ENCODE assay signal across 15 mouse cellular contexts in the genomic region with DNA sequence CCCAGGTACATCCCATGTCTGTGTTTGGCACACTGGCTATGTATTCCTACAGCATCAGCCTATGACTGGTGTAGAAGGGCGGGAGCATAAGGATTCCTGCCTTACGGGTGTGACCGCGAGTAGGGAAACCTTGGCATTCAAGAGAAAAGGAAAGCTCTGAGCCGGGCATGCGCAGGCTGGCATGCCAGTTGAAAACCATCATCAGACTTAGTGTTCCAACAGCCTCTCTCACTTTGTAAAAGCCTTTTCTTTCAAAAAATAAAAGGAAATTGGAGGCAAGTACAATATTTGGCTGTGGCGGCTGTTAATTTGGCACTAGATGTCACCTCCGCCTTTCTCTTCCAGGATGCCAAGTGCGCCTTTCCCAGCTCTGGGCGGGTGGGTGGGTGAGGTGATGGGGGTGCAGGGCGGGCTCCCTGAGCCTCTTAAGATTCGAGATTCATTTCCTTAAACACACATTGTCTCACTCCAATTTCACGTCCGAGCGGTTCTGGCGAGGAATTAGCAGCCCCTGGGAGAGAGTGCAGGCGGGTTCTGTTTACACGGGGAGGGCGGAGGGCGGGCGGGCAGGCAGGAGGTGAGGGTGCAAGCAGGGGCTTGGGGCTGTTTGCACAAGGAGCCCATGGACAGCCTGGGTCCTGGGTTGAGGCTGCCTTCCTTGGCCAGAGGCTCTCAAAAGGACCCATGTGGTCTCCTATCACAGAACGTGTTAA. TPM values are rescaled to one million over a fixed set of nuclear protein-coding genes. Genes with fewer than 3 reads are reported as not detected.
DNase-seq lines count a peak whose midpoint lies in the region; ATAC-seq lines count a peak whose summit lies in the region.
"Had no signal": no experiment of that assay in that cellular context is flagged by ENCODE, and none has a peak within 500 bp of the region (broad histone marks: within the 10 kb centered on the region; RNA-seq: fewer than 3 reads in every experiment).

No protein-coding gene starts in this region.

- peaks cover 14% of the 10 kb centered on the region for H3K4me1 ChIP-seq in forebrain, embryonic 16.5 days (replicated peaks; ENCODE audit: control insufficient read depth, insufficient read depth, low read length)
- peaks cover 65% of the 10 kb centered on the region for H3K4me1 ChIP-seq in forebrain, embryonic 10.5 days
- H3K4me1 ChIP-seq in lung, embryonic 16.5 days (replicated peaks; ENCODE audit: control insufficient read depth, insufficient read depth, low read length): peaks cover 17% of the 10 kb centered on the region
- 0 out of 2 replicates have a peak, but pooled peaks cover 11% of the 10 kb centered on the region for H3K4me1 ChIP-seq in intestine, embryonic 15.5 days (replicated peaks)
- peaks cover 11% of the 10 kb centered on the region for H3K4me1 ChIP-seq in stomach, embryonic 16.5 days (ENCODE audit: control insufficient read depth, insufficient read depth, low read length)

- peaks cover 51% of the 10 kb centered on the region for H3K27me3 ChIP-seq in forebrain, embryonic 16.5 days (replicated peaks; ENCODE audit: control insufficient read depth, insufficient read depth, low read length)
- peaks cover 20% of the 10 kb centered on the region for H3K27me3 ChIP-seq in forebrain, embryonic 10.5 days (ENCODE audit: poor library complexity, severe bottlenecking)
- H3K27me3 ChIP-seq in lung, embryonic 16.5 days (ENCODE audit: control insufficient read depth, insufficient read depth, low read depth, low read length): no peaks in the 10 kb centered on the region
- H3K27me3 ChIP-seq in intestine, embryonic 15.5 days (replicated peaks): no peaks in the 10 kb centered on the region
- no peaks in the 10 kb centered on the region; the same call in 1 of the 2 replicates for H3K27me3 ChIP-seq in stomach, embryonic 16.5 days (ENCODE audit: control insufficient read depth, insufficient read depth, low read length)
- H3K27me3 ChIP-seq: neural tube, embryonic 12.5 days had no signal

- peak; percentile 30; the same call in 1 of the 2 replicates for ATAC-seq in forebrain, embryonic 16.5 days
- ATAC-seq in lung, embryonic 16.5 days (ENCODE audit: low read depth): peak; percentile 76; the same call in 1 of the 2 replicates
- ATAC-seq in intestine, embryonic 15.5 days: peak; percentile 46; the same call in 1 of the 2 replicates
- peak; percentile 51; the same call in 1 of the 2 replicates for ATAC-seq in stomach, embryonic 16.5 days (ENCODE audit: insufficient read depth, low FRiP score)
- ATAC-seq: liver, embryonic 12.5 days had no signal

- no peaks in the 10 kb centered on the region for H3K9me3 ChIP-seq in forebrain, embryonic 16.5 days (ENCODE audit: control insufficient read depth, low read length)
- no peaks in the 10 kb centered on the region; the same call in 1 of the 2 replicates for H3K9me3 ChIP-seq in forebrain, embryonic 10.5 days
- H3K9me3 ChIP-seq in lung, embryonic 16.5 days (ENCODE audit: control insufficient read depth, low read length): no peaks in the 10 kb centered on the region
- no peaks in the 10 kb centered on the region for H3K9me3 ChIP-seq in intestine, embryonic 15.5 days
- H3K9me3 ChIP-seq in stomach, embryonic 16.5 days (replicated peaks; ENCODE audit: control insufficient read depth, low read length): no peaks in the 10 kb centered on the region
- H3K9me3 ChIP-seq: embryonic facial prominence, embryonic 15.5 days; G1E; liver, embryonic 12.5 days; neural tube, embryonic 12.5 days had no signal

- H3K27ac ChIP-seq in forebrain, embryonic 16.5 days (ENCODE audit: low read length): no peak overlapping the region
- no peak overlapping the region for H3K27ac ChIP-seq in forebrain, embryonic 10.5 days
- peak overlapping the region; percentile 44 for H3K27ac ChIP-seq in lung, embryonic 16.5 days (ENCODE audit: low read length)
- H3K27ac ChIP-seq in intestine, embryonic 15.5 days: no peak overlapping the region
- H3K27ac ChIP-seq in stomach, embryonic 16.5 days (ENCODE audit: low read length): peak overlapping the region; percentile 49; the same call in 1 of the 2 replicates
- H3K27ac ChIP-seq: embryonic facial prominence, embryonic 15.5 days; liver, embryonic 12.5 days; neural tube, embryonic 12.5 days had no signal

- H3K4me2 ChIP-seq in forebrain, embryonic 16.5 days (ENCODE audit: low read length): peak overlapping the region; percentile 4; the same call in 1 of the 2 replicates
- H3K4me2 ChIP-seq in lung, embryonic 16.5 days (ENCODE audit: low read depth, low read length): peak overlapping the region; percentile 28
- H3K4me2 ChIP-seq in intestine, embryonic 15.5 days (replicated peaks): no peak overlapping the region
- peak overlapping the region; percentile 9; the same call in 1 of the 2 replicates for H3K4me2 ChIP-seq in stomach, embryonic 16.5 days (ENCODE audit: low read depth, low read length)
- H3K4me2 ChIP-seq: embryonic facial prominence, embryonic 15.5 days; liver, embryonic 12.5 days; neural tube, embryonic 12.5 days had no signal

- WGBS in forebrain, embryonic 16.5 days: 17% methylated on average over 22 of the region's 22 CpGs
- 51% methylated on average over 22 of the region's 22 CpGs for WGBS in forebrain, embryonic 10.5 days
- 23% methylated on average over 22 of the region's 22 CpGs for WGBS in lung, embryonic 16.5 days
- WGBS in intestine, embryonic 15.5 days: 34% methylated on average over 22 of the region's 22 CpGs
- WGBS in stomach, embryonic 16.5 days: 29% methylated on average over 22 of the region's 22 CpGs

- no peak for DNase-seq in forebrain, embryonic 10.5 days (ENCODE audit: extremely low spot score, low spot score)
- no peak for DNase-seq in lung, postnatal 25 days (ENCODE audit: low spot score)
- DNase-seq in urinary bladder, postnatal 14 days (ENCODE audit: low spot score): no peak
- DNase-seq in spleen, postnatal 10 days (ENCODE audit: low spot score in 2 of 2): no peak
- DNase-seq: cerebellum, postnatal 36 days; heart, postnatal 10 days; right cerebral cortex, postnatal 25 days had no signal

- H3K36me3 ChIP-seq in forebrain, embryonic 16.5 days (ENCODE audit: control insufficient read depth, insufficient read depth): no peaks in the 10 kb centered on the region
- no peaks in the 10 kb centered on the region for H3K36me3 ChIP-seq in forebrain, embryonic 10.5 days (replicated peaks)
- H3K36me3 ChIP-seq in lung, embryonic 16.5 days (ENCODE audit: control insufficient read depth, insufficient read depth, low read length): no peaks in the 10 kb centered on the region
- H3K36me3 ChIP-seq in intestine, embryonic 15.5 days: no peaks in the 10 kb centered on the region
- H3K36me3 ChIP-seq in stomach, embryonic 16.5 days (ENCODE audit: control insufficient read depth, insufficient read depth, low read length): no peaks in the 10 kb centered on the region
- H3K36me3 ChIP-seq: embryonic facial prominence, embryonic 15.5 days; G1E; liver, embryonic 12.5 days; neural tube, embryonic 12.5 days had no signal

- H3K9ac ChIP-seq in forebrain, embryonic 16.5 days (replicated peaks; ENCODE audit: low read depth, low read length): no peak overlapping the region
- H3K9ac ChIP-seq in lung, embryonic 16.5 days (ENCODE audit: low read length): no peak overlapping the region
- no peak overlapping the region for H3K9ac ChIP-seq in intestine, embryonic 15.5 days
- H3K9ac ChIP-seq in stomach, embryonic 16.5 days (ENCODE audit: low read length): no peak overlapping the region
- H3K9ac ChIP-seq: embryonic facial prominence, embryonic 15.5 days; liver, embryonic 12.5 days; neural tube, embryonic 12.5 days had no signal

- no peak overlapping the region for H3K4me3 ChIP-seq in forebrain, embryonic 16.5 days (replicated peaks; ENCODE audit: low read length)
- no peak overlapping the region for H3K4me3 ChIP-seq in forebrain, embryonic 10.5 days
- no peak overlapping the region for H3K4me3 ChIP-seq in lung, embryonic 16.5 days (ENCODE audit: low read length)
- no peak overlapping the region for H3K4me3 ChIP-seq in intestine, embryonic 15.5 days (replicated peaks)
- no peak overlapping the region for H3K4me3 ChIP-seq in stomach, embryonic 16.5 days (replicated peaks; ENCODE audit: low read length)
- H3K4me3 ChIP-seq: embryonic facial prominence, embryonic 15.5 days; liver, embryonic 12.5 days; neural tube, embryonic 12.5 days had no signal

RNA-seq across cellular contexts. Expression of gene Cacna2d2, which starts 49.5 kb away (rescaled TPM):
- 3.6 and 5.8 TPM in 2 replicates for polyA plus RNA-seq in forebrain, embryonic 16.5 days (2015; fragmentation: Nextera tagmentation; extraction: Ambion mirVana)
- polyA plus RNA-seq in forebrain, embryonic 10.5 days (2016; fragmentation: Nextera tagmentation; extraction: Ambion mirVana): 1.0 and 1.2 TPM in 2 replicates
- polyA plus RNA-seq in lung, embryonic 16.5 days (2015; fragmentation: Nextera tagmentation; extraction: Ambion mirVana): 0.38 and 0.60 TPM in 2 replicates
- polyA plus RNA-seq in intestine, embryonic 15.5 days (2015; fragmentation: Nextera tagmentation; extraction: Ambion mirVana): 0.29 and 0.34 TPM in 2 replicates
- 0.19 and 0.35 TPM in 2 replicates for polyA plus RNA-seq in stomach, embryonic 16.5 days (2015; fragmentation: Nextera tagmentation; extraction: Ambion mirVana)

Comparison
In these comparisons a context has a peak if more than half of its experiments do, and no peak if none do; other contexts are left out.
1. H3K27ac ChIP-seq: peak in lung, embryonic 16.5 days (single experiment) and stomach, embryonic 16.5 days (single experiment); none in forebrain, embryonic 16.5 days (single experiment), forebrain, embryonic 10.5 days (single experiment) and intestine, embryonic 15.5 days (single experiment).
2. Peak in every context shown above with its lines, with median percentiles within 50 percentile points of each other: ATAC-seq.